Mouse (Mus musculus) adrenal gland, postnatal 14 days (tissue): ENCODE measurements around the gene Cdip1. TPM values are rescaled to one million over a fixed set of nuclear protein-coding genes. Genes with fewer than 3 reads are reported as not detected.
"Not testable (repeated sequence)": the region's sequence is repeated elsewhere in the genome, so short reads cannot be mapped to it uniquely, and the experiment has no call there.

Experiments used
- DNase-seq: peaks from one replicate; pipeline ENCODE4 v3.0.0; 2021; ENCODE audit warnings: mixed read lengths
- total RNA-seq: library from RNA; stranded (reverse); gene quantifications from 2 replicates; pipeline ENCODE4 v1.2.3, GENCODE M21; 2021

Cdip1 gene
- total RNA-seq, 1 experiment from 2014 or later = 135 TPM

DNA sequence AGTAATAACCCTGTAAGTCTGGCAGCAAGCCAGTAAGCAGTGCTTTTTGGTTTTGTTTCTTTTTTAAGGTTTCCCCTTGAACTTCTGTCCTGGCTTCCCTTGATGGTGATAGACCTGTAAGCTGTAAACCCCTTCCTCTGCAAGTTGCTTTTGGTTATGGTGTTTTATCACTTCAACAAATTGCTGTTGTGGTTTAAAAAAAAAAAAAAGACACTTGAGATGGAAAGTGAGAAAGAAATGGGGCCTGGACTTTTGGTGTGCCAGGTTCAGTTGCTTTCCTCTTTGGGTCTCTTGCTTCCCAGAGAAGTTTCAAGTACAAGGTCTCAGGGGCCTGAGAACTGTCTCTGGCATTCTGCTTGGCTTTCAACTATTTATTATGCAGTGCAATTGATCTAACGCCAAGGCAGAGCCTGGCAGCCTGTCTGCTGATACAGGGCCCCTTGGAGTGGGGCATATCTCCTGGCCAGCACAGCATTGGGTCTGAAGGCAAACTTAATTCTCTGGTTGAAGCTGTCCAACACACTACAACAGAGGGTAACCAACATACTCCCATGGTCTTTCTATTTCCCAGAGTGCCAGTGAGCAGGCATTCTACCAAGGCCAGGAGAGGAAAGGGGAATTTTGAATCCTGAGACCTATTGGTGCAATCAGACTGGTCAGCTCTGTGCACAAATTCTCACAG is 16.7 kb downstream of the Cdip1 start:
- peak; percentile 69 for DNase-seq

DNA sequence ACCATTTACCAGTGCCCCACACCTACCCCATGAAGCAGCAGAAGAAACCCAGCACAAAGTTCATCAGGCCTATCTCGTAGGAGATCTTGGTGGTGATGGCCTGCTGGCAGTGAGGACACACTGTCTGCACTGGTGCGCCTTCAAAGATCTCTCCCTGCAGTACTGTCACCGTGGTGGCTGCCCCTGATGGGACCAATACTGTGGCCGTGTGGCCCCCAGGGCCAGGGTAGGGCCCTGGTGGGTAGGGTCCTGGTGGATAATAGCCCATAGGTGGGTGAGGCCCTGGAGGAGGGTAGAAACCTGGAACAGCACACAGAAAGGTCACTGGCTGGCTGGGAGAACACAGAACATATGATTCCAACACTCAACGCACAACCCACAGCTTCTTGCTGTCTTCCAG is 21.4 kb downstream of the Cdip1 start:
- no peak for DNase-seq

DNA sequence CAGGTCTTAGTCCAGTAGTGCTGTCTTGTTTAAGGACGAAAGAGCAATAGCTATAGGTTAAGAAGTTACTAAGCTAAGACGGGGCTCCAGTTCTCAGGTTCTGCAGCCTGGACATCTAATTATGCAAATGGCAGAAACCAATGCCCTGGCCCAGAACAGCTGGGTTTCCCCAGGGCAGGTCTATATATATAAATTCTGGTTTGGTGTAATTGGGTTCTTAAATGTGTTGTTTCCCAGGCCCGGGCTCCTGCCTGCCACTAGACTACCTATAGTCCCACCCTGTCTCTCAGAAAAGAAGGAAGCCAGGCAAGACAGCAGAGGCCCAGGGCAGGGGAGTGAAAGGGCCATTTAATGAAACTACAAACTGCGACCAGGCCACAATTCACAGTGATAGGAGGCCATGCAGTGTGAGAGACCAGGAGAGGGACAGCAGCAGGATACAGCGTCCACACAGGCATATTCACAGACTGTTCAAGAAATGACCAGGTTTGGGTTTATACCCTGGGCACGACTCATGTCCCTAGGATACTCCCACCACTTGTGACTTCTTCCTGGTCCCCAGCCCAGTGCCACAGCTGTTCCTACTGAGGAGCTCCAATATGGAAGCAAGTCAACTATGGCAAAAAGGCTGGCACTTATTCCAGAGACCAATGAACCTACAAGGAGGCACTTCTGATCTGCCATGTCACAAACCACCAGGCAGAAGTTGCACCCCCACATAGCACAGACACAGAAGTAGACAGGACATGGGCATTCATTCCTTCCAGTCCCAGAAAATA is 22.9 kb downstream of the Cdip1 start:
- DNase-seq = no peak

DNA sequence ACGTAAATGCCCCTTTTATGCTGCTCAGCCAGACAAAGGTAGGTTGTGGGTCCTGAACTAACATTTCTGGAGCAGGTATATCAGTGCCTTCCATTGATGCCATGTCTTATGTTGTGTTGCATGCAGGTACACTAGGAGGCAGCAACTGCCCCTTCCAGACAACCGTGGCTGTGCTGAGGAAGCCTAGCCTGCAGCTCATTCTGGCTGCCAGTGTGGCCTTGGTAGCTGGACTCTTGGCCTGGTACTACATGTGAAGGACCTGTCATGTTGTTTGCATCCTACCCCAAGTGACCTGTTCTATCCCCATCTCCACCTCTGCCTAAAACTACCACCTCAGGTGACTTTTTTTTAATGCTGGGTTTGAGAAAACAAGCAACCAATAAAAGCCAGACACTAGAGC is 24.2 kb downstream of the Cdip1 start:
- no peak for DNase-seq

DNA sequence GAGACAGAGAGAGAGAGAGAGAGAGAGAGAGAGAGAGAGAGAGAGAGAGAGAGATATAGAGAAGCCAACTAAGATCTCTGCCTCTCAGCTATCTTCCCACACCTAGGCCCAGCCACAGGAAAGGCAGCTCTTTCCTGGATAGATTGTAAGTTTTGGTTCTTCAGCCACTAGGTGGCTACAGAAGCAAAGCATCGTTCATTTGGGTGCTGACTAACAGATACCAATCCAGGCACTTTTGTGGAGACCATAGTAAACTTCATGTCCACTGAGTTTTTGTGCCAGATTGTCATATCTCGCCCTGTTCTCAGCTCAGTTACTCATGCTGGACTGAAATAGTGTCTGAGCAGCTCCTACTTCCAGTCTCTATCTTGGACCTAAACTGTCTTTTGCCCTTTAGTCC is 26.8 kb downstream of the Cdip1 start:
- peak; percentile 48 for DNase-seq

DNA sequence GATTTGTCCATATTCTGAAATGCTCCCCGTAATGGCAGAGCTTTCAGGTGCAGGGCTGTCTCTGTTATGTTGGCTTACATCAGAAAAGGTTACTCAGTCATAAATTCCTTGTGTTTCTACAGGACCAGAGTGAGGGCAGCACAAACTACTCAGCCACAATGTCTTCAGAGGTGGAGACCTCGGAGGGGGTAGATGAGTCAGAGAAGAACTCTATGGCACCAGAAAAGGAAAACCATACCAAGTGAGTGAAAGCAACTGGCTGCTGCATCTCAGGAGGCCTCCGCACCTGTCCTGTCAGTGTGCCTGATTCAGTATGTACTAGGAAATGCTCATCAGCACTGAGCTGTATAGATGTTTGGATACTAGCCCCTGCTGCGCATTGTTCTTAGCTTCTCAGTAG is 27.7 kb downstream of the Cdip1 start:
- DNase-seq = no peak

DNA sequence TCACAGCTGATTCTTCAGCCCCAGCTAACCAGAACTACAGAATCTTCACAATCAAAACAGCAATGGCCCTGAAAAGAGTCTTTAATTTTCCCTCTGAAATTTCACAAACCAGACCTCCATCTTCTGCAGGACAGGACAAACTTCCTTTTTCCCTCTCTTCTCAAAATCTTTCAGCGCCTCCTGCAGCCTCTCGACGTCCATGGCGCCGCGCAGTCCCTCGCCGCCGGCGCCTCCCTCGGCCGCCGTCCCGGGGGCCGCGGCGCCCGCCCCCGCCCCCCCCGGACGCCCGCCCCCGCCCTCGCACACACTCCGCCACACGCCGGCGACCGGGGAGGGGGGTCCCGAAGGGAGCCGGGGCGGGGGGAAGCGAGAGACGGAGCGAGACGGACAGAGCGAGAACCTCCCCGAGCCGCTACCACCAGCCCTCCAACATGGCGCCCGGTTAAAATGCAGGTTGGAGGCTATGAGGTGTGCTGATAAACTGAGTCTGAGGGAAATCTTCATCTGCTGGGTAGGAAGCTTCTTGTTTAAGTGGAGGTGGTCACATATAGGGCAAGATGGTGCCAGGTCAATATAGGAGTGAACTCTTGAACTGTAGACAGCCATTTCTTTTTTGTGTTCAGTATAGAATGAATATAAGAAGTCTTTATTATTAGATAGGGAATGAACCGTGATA is 33.3 kb downstream of the Cdip1 start:
- not testable (repeated sequence) for DNase-seq

DNA sequence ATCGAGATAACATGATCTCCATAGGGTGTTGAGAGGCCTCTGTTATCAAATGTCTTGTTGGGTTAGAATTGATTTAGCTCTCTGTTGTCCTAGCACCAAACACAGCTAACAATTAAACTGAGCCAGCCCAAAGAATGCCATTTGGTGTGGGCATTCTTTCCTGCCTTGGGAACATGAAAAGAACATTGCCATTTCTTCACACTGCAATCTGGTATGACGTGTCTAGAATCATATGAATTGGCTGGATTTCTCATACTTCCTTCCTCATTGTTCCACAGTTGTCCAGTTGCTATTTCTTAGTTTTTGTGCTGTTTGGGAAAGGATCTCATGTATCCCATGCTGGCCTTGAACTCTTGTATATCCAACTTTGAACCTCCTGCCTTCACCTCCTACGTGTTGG is 36.0 kb downstream of the Cdip1 start:
- DNase-seq = no peak

DNA sequence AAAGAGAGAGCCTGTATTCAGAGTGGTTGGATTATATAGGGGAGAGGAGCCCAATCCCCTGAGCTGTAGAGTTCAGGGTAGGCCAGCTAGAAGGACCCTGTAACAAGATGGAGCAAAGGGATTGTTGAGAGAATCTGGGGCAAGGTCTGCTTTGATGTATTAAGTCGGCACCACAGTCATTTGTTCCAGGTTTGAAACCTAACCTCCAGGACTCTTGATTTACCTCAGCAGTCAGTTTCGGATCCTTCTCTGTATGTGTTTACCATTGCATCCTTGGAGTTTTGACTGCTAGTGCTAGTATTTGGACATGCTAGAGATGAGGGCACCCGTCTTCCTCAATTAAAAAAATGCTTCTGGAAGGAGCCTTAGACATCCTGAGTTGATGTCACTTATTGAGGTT is 37.9 kb downstream of the Cdip1 start:
- DNase-seq = no peak

DNA sequence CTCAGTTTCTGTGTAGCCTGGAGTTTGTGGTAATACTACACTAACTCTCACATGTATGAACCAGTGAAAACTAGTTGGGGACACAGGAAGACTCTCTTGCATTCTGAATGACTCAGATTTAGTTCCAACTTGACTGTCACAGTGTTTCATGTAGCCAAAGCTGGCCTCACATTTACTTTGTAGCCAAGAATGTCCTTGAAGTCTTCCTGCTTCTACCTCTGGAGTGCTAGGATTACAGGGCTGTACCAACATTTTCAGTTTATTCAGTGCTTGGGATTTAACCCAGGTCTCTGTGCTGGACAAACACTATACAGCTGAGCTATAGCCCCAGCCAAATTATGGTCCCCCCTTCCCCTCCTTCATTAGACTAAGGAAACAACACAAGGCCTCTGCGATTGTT is 47.9 kb downstream of the Cdip1 start:
- DNase-seq = no peak

DNA sequence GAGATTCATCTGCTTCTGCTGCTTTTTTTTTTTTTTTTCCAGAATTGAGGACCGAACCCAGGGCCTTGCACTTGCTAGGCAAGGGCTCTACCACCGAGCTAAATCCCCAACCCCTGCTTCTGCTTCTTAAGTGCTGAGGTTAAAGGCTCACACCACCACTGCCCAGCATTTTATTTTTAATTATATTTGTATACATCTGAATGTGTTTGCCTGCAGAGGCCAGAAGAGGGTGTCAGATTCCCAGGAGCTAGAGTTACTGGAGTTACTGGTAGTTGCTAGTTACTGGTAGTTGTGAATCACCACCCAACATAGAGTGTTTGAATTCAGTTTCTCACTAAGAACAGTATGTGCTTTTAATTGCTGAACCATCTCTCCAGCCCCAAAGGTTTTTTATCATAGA is 50.1 kb downstream of the Cdip1 start:
- no peak for DNase-seq

DNA sequence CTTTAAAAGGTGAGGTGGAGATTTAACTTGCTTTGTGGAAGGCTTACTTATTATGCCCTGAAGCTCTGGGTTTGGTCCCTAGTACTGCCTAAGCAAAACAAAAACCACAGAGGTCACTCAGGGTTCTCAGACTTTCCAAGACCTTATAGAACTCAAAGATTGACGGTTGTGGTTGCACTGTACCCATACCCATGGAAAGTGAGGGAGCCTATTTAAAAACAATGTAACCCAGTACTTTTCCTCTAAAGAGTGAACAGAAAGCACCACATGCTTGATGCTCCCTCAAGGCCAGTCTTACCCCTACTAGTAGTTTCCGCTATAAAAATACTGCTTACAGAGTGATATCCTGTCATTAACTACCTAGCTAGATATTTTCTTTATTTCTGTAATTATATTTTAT is 53.8 kb downstream of the Cdip1 start:
- no peak for DNase-seq

DNA sequence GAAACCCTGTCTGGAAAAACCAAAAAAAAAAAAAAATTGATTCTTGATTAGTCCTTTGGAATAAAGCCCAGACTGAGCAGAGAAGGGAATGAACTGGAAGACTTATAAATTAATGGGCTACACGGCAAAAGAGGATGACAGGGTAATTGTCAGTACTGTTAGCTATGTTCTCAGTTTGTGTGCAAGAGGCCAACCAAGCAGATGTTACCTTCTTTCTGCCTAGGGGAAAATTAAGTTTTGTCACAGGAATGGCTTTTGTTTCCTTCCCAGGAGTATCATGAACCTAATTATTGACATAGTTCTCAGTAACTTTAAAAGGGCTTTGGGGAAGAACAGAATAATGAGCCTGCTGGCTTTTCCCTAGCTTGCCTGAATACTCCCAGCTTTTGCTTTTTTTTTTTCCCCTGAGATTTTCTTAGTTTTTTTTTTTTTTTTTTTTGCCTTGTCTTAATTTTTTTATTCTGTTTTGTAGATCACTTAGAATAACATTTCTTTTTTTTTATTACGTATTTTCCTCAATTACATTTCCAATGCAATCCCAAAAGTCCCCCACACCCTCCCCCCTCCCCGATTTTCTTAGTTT is 59.2 kb downstream of the Cdip1 start:
- DNase-seq = no peak

DNA sequence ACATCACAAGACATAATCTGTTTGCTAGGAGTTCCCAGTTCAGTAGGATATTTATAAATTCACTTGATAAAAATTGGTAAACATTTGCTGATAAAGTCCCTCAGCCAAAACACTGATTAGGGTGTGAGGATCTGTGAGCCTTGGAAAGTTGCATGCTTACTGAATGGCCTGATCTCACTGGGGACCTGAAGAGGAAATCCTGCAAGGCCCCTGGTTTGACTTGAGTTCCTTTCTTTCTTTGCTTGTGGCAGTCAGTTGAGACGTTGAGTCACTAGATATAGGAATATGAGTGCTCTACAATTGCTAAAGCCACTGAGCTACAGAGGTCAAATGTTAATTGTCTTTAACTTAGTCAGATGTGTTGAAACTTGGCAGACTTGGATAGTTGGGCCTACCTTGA is 62.1 kb downstream of the Cdip1 start:
- DNase-seq = no peak

DNA sequence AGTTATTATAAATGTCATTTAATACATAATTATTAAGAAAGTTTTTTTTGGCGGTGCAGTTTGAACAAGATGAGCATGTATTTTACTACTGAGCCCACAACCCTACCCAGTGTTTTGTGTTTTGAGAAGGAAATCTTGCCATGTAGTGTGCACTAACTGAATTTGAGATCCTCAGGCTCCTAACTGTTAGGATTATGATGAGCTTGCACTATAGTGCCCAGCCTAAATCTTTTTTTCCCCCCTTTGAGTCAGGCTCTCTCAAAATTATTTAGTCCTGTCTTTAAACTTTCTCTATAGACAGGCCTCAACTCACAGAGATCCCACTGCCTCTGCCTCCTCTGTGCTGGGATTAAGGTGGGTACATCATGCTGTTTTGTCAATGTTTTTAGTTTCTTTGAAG is 62.6 kb downstream of the Cdip1 start:
- DNase-seq = no peak

DNA sequence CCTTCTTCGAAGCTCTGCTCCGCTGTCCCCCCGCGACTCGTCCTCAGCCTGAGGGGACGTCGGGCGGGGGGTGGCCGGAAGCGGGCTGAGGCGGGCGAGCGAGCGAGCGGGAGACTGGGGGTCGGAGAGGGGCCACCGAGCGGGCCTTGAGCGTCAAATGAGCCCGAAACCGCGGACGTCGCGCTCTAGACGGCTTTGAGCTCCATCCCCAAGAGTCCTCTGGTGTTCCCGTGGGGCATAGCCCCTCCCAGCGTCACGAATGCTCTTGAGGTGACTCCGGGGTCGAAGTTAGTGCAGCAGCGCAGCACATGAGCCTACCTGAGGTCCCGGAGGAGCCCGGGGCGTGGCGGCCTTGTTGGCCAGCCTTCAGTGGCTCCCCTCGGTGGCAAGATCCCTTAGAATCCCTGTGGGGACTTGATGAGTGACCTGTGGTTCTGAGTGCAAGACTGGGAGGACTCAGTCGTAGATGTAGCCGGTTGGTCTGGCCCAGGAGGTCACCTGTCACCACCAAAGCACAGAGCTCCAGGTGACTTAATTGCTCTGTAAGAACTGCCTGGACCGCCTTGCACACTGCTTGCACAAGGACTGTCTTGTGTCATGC is 63.5 kb downstream of the Cdip1 start:
- DNase-seq = peak; percentile 68

DNA sequence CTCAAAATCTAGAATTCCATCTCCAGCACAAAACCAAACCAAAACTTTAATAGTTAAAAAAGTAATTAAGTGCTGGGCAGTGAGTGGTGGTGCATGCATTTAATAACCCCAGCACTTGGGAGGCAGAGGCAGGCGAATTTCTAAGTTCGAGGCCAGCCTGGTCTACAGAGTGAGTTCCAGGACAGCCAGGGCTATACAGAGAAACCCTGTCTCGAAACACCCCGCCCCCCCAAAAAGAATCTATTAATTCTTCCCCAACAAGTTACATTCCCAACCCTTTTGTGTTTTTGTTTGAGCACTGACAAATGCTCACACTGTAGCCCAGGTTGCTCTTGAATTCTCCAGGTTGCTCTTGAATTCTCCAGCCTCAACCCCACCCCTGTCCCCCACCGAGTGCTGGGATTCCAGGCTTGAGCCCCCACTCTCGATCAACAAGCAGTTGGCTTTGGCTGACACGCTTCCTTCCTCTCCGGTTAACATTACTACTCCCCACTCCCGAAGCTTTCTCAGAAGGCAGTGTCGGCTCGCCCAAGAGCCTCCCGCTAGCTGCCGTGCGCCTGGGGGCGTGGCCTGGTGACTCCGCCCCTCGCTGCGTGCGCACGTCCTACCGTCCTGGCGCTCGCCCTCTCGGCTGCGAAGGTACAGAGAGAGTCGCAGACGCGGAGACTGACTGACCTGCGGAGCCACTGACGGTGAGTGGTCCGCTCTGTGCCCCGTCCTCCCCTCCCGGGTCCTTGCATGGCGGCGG is 64.1 kb downstream of the Cdip1 start, which contains the start of gene Hmox2:
Gene Hmox2, plus strand, starts transcription at position 582 of the 748 bp plus-strand sequence.
- DNase-seq = peak; percentile 96

DNA sequence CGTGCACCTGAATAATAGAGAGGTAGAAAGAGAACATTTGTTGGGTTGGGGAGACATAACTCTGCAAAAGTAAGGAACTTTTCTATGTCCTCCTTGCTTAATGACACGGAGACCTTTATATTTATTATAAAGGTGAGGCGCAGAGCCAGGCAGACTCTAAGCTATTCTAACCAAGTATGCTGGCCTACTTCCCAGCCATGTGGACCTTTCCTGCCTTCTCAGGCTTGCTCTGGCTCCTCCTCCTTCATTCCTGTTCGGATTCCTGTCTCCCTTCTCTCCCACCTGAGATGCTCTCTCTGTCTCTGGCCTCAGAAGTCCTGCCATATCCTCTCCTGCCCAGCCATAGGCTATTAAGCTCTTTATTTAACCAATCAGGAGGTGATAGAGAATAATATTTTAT is 64.8 kb downstream of the Cdip1 start:
- DNase-seq = no peak

DNA sequence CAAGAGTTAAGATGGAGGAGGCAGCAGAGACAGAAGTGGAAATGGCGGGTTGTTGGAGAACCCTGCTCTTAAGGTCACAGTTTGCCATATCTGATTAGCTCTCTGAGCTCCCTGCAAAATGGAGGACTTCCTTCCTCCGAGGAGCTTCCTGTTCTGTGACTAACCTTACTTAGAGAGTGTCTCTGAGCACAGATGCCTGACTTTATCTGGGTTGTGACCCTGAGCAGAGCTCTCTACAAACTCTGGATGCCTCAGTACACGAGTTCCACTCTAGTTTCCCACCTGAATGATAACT is 67.2 kb downstream of the Cdip1 start:
- no peak for DNase-seq

DNA sequence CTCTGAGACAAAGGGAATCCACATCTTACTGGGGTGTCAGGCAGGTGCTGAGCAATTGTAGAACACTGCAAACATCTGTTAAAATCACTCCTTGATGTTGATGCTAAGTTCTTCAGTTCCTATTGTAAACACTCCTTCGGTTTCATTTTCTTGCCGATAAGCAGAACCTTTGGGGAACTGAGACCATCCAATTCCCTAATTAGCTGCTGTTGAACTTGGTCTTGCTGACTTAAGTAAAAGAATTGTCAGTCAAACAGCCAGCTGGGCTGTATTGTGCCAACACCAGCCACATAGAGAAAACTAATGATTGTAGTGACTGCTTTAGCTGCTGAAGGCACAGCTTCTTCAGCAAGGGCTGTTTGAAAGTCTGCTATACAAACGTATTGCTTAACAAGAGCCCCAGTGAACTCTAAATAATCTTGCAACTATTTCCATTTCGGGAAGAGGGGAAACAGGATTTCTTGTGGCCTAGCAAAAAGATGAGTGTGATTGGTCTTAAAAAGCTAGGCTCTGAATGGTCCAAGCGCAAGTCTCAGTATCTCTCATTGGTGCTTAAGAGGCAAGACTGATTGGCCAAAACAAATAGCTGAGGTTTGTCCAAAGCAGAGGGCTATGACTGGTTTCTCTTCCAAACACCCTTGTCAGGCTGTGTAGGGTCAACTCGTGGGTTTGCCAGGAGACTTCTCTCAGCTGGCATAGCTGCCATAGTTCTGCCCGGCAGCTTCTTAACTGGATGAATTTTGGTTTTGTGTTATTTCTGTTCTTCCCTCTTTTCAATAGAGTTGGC is 67.8 kb downstream of the Cdip1 start:
- no peak for DNase-seq
